Mouse (Mus musculus): ENCODE measurements around the gene Rtl10. TPM values are rescaled to one million over a fixed set of nuclear protein-coding genes. Genes with fewer than 3 reads are reported as not detected.

The Rtl10 gene
- 2.5 TPM for polyA plus RNA-seq (2014; fragmentation: Illumina TruSeq; extraction: RNeasy Lipid Tissue Mini Kit (QIAGEN cat#74804); ENCODE audit: low read depth, low replicate concordance)

DNA sequence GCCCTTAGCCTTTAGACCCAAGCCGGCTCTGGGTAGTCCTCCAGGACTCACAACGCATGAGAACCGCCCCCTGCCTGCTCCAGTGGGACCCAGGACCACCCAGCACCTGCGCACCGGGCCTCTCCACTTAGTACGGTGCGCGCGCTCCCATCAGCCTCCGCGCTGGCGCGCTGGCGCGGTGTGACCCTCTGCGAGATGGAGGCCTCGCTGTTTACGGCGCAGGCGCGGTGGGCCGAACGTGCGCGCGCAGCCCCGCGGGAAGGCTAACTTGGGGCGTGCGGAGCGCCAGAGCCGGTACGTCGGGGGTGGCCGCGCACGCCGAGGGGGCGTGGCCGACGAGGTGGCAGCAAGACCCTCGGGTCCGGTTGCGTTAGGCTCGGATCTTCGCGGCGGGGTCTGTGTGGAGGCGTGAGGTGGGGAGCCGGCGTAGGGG, at the start of gene Rtl10, which contains the start of gene Gnb1l:
Gene Rtl10 (plus strand): TSS at position 344 of the 433 bp plus-strand sequence.
Gene Gnb1l (plus strand): TSS at position 156 of the 433 bp plus-strand sequence.

Other genes starting within 250 kb of the Rtl10 start
- 0.79 TPM for gene Gm49776, start 240.6 kb upstream of the Rtl10 start, polyA plus RNA-seq (2014; fragmentation: Illumina TruSeq; extraction: RNeasy Lipid Tissue Mini Kit (QIAGEN cat#74804); ENCODE audit: low read depth, low replicate concordance)
- gene Dgcr8, start 209.7 kb upstream of the Rtl10 start, polyA plus RNA-seq (2014; fragmentation: Illumina TruSeq; extraction: RNeasy Lipid Tissue Mini Kit (QIAGEN cat#74804); ENCODE audit: low read depth, low replicate concordance): 17.6 TPM
- gene Tango2, start 150.8 kb upstream of the Rtl10 start, polyA plus RNA-seq (2014; fragmentation: Illumina TruSeq; extraction: RNeasy Lipid Tissue Mini Kit (QIAGEN cat#74804); ENCODE audit: low read depth, low replicate concordance): 24.3 TPM
- 37.1 TPM for gene Arvcf, start 150.7 kb upstream of the Rtl10 start, polyA plus RNA-seq (2014; fragmentation: Illumina TruSeq; extraction: RNeasy Lipid Tissue Mini Kit (QIAGEN cat#74804); ENCODE audit: low read depth, low replicate concordance)
- 16.5 TPM for gene Txnrd2, start 72.5 kb upstream of the Rtl10 start, polyA plus RNA-seq (2014; fragmentation: Illumina TruSeq; extraction: RNeasy Lipid Tissue Mini Kit (QIAGEN cat#74804); ENCODE audit: low read depth, low replicate concordance)
- gene Comt, start 72.0 kb upstream of the Rtl10 start, polyA plus RNA-seq (2014; fragmentation: Illumina TruSeq; extraction: RNeasy Lipid Tissue Mini Kit (QIAGEN cat#74804); ENCODE audit: low read depth, low replicate concordance): 220 TPM
- 5.4 TPM for gene Gnb1l, start 188 bp upstream of the Rtl10 start, polyA plus RNA-seq (2014; fragmentation: Illumina TruSeq; extraction: RNeasy Lipid Tissue Mini Kit (QIAGEN cat#74804); ENCODE audit: low read depth, low replicate concordance)
- gene Tbx1, start 91.8 kb downstream of the Rtl10 start, polyA plus RNA-seq (2014; fragmentation: Illumina TruSeq; extraction: RNeasy Lipid Tissue Mini Kit (QIAGEN cat#74804); ENCODE audit: low read depth, low replicate concordance): 0.97 TPM
- gene Gp1bb, start 123.5 kb downstream of the Rtl10 start, polyA plus RNA-seq (2014; fragmentation: Illumina TruSeq; extraction: RNeasy Lipid Tissue Mini Kit (QIAGEN cat#74804); ENCODE audit: low read depth, low replicate concordance): not detected
- gene Gm49601, start 127.5 kb downstream of the Rtl10 start, polyA plus RNA-seq (2014; fragmentation: Illumina TruSeq; extraction: RNeasy Lipid Tissue Mini Kit (QIAGEN cat#74804); ENCODE audit: low read depth, low replicate concordance): 4.1 TPM
- 12.1 TPM for gene Sept5, start 131.1 kb downstream of the Rtl10 start, polyA plus RNA-seq (2014; fragmentation: Illumina TruSeq; extraction: RNeasy Lipid Tissue Mini Kit (QIAGEN cat#74804); ENCODE audit: low read depth, low replicate concordance)

Measured in adipose tissue, adult 10 weeks (tissue).